Mouse (Mus musculus): Measurements from ENCODE around the gene Tgfbi. TPM values are rescaled to one million over a fixed set of nuclear protein-coding genes. Genes with fewer than 3 reads are reported as not detected.
A peak's percentile ranks its signal among the peaks of the same experiment; 100 is the strongest.

Tgfbi gene
- polyA plus RNA-seq, 1 experiment from 2014 or later = 116 TPM

DNA sequence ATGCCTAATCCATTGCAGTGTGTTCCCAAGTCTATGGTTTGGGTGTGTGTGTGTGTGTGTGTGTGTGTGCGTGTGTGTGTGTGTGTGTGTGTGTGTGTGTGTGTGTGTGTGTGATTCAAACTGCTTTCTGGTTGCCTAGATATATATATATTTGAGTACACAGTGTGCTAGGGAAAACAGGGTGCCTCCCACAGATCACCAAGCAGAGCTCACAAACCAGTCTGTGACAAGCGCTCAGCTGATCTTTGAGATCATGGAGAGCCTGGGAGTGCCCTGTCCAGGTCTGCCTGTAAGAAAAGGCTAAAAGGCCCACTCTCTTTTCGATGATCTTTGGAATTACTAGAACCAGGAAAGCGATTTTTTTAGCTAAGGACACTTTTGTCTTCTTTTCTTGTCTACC, 34.2 kb upstream of the Tgfbi start:
- Histone ChIP-seq H3K9ac (ENCODE audit: low read depth, low read length) (no peak overlapping the region), H3K4me1 (replicated peaks; ENCODE audit: insufficient read depth, low read length) (no peaks in the 10 kb centered on the region), H3K4me3 (replicated peaks; ENCODE audit: low read depth, low read length) (no peak overlapping the region), H3K9me3 (replicated peaks; ENCODE audit: low read length) (no peaks in the 10 kb centered on the region), H3K4me2 (ENCODE audit: low read length) (no peak overlapping the region), H3K27ac (no peak overlapping the region), H3K36me3 (ENCODE audit: insufficient read depth, low read length) (no peaks in the 10 kb centered on the region), H3K27me3 (ENCODE audit: insufficient read depth, low read length) (no peaks in the 10 kb centered on the region)
- no peak for DNase-seq (ENCODE audit: low spot score)
- 82% methylated on average over 4 of the region's 4 CpGs for WGBS
- ATAC-seq (replicated peaks; ENCODE audit: low FRiP score, low read depth) = no peak
- TF ChIP-seq CTCF (IDR thresholded peaks at IDR 0.05; ENCODE audit: low read depth) = no peak

DNA sequence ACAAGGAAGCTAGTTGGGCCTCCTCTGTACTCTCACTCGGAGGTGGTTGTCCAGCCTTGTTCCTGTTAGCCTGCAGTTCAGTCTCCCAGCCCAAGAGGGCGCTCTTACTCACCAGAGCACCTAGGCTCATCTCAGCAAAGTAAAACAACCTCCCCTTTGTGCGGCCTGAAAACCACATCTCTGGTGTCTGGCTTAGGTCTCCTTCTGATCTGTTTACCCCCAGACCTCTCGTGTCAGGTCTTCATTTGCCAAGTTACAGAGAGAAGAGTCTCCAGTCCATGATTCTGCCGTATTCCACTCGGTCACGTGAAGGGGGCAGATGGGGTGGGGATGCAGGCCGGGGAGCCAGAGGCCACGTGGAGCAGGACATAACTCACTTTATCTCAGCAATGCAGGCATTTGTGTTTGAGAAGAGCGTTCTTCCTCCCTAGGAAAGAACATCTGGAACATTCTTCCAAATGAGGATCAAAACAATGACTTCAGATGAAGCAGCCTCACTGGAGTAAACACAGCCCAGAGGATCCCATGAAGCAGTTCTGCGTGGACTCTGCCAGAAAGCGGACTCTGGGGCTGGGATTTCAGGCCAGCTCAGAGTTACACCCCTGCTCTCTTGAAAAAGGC, 33.5 kb upstream of the Tgfbi start:
- Histone ChIP-seq H3K27me3 (ENCODE audit: insufficient read depth, low read length) (no peaks in the 10 kb centered on the region), H3K9ac (ENCODE audit: low read depth, low read length) (no peak overlapping the region), H3K9me3 (replicated peaks; ENCODE audit: low read length) (no peaks in the 10 kb centered on the region), H3K4me3 (replicated peaks; ENCODE audit: low read depth, low read length) (no peak overlapping the region), H3K4me1 (replicated peaks; ENCODE audit: insufficient read depth, low read length) (no peaks in the 10 kb centered on the region), H3K4me2 (ENCODE audit: low read length) (no peak overlapping the region), H3K27ac (peak overlapping the region; percentile 80), H3K36me3 (ENCODE audit: insufficient read depth, low read length) (no peaks in the 10 kb centered on the region)
- DNase-seq (ENCODE audit: low spot score) (peak; percentile 89), ATAC-seq (replicated peaks; ENCODE audit: low FRiP score, low read depth) (no peak; the same call in 1 of the 2 replicates)
- 37% methylated on average over 12 of the region's 12 CpGs for WGBS
- peak; percentile 89 for TF ChIP-seq CTCF (IDR thresholded peaks at IDR 0.05; ENCODE audit: low read depth)

DNA sequence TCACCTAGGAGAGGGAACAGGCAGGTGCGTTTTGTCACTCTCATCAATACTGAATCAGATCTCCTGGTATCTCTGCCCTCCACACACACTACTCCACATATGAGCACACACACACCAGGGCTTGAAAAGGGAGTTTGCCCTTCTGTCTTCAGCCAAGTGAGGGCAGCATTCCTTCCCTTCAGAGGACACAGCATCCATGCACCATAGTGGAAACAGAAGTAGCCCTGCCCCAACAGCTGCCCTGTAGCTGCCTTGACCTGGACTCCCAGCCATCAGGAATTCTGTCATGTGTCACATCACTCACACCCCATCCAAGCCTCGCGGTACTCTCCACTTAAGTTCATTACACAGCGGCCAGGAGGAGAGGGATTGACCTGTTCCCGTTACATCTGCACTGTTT, 31.2 kb upstream of the Tgfbi start:
- Histone ChIP-seq H3K27ac (no peak overlapping the region), H3K27me3 (ENCODE audit: insufficient read depth, low read length) (no peaks in the 10 kb centered on the region), H3K9ac (ENCODE audit: low read depth, low read length) (no peak overlapping the region), H3K36me3 (ENCODE audit: insufficient read depth, low read length) (no peaks in the 10 kb centered on the region), H3K4me3 (replicated peaks; ENCODE audit: low read depth, low read length) (no peak overlapping the region), H3K4me1 (replicated peaks; ENCODE audit: insufficient read depth, low read length) (peaks cover 9% of the 10 kb centered on the region), H3K9me3 (replicated peaks; ENCODE audit: low read length) (no peaks in the 10 kb centered on the region), H3K4me2 (ENCODE audit: low read length) (no peak overlapping the region)
- 67% methylated on average over 5 of the region's 5 CpGs for WGBS
- peak; percentile 48; the same call in 1 of the 2 replicates for TF ChIP-seq CTCF (IDR thresholded peaks at IDR 0.05; ENCODE audit: low read depth)
- ATAC-seq (replicated peaks; ENCODE audit: low FRiP score, low read depth) (no peak), DNase-seq (ENCODE audit: low spot score) (no peak)

DNA sequence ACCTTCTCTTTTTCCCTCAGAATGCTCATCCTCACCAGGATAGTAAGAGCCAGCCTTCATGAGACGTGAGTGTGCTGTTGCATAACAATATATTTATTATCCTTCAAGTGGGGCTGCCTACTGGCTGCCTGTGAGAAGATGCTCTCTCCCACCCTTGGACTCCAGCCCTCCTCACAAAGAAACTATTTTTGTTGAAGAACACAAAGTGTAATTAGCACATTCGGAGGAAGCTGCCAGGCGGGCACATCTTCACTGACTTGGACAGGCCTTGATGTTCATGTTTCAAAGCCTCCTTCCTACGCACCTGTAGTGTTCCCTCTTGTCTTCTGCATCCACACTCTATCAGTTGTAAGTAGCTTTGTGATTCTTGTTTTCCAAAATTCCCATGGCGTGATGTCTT, 28.9 kb upstream of the Tgfbi start:
- Histone ChIP-seq H3K27ac (no peak overlapping the region), H3K9me3 (replicated peaks; ENCODE audit: low read length) (no peaks in the 10 kb centered on the region), H3K36me3 (ENCODE audit: insufficient read depth, low read length) (no peaks in the 10 kb centered on the region), H3K4me2 (ENCODE audit: low read length) (no peak overlapping the region), H3K4me1 (replicated peaks; ENCODE audit: insufficient read depth, low read length) (peaks cover 9% of the 10 kb centered on the region), H3K4me3 (replicated peaks; ENCODE audit: low read depth, low read length) (no peak overlapping the region), H3K27me3 (ENCODE audit: insufficient read depth, low read length) (no peaks in the 10 kb centered on the region), H3K9ac (ENCODE audit: low read depth, low read length) (no peak overlapping the region)
- TF ChIP-seq CTCF (IDR thresholded peaks at IDR 0.05; ENCODE audit: low read depth) = no peak
- DNase-seq (ENCODE audit: low spot score) = no peak
- 72% methylated on average over 5 of the region's 5 CpGs for WGBS
- ATAC-seq (replicated peaks; ENCODE audit: low FRiP score, low read depth) = no peak

DNA sequence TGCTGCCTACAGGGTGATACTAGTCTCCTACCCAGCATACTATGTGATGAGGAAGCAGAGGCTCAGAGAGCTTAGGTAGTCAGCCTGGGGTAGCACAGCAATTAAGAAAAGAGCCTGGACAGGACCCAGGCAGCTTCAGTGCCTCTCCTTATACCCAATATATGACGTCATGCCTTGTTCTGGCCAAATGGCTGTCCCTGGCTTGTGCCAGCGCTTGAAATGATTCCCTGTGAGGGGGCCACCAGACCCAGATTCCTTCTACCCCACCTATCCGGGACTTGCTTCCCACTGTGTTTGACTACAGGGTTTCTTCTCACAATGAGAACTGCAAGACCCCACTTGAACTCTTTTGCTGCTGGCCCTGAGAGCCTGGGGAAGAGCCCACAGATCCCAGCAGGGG, 27.8 kb upstream of the Tgfbi start:
- Histone ChIP-seq H3K4me3 (replicated peaks; ENCODE audit: low read depth, low read length) (no peak overlapping the region), H3K27me3 (ENCODE audit: insufficient read depth, low read length) (no peaks in the 10 kb centered on the region), H3K9ac (ENCODE audit: low read depth, low read length) (no peak overlapping the region), H3K27ac (peak overlapping the region; percentile 44), H3K4me1 (replicated peaks; ENCODE audit: insufficient read depth, low read length) (peaks cover 9% of the 10 kb centered on the region), H3K9me3 (replicated peaks; ENCODE audit: low read length) (no peaks in the 10 kb centered on the region), H3K36me3 (ENCODE audit: insufficient read depth, low read length) (no peaks in the 10 kb centered on the region), H3K4me2 (ENCODE audit: low read length) (no peak overlapping the region)
- no peak for TF ChIP-seq CTCF (IDR thresholded peaks at IDR 0.05; ENCODE audit: low read depth)
- peak; percentile 49 for DNase-seq (ENCODE audit: low spot score)
- 21% methylated on average over 3 of the region's 3 CpGs for WGBS
- ATAC-seq (replicated peaks; ENCODE audit: low FRiP score, low read depth) = peak; percentile 5; the same call in 1 of the 2 replicates

- WGBS = 1% methylated on average over 6 of the region's 6 CpGs
- Histone ChIP-seq H3K27me3 (ENCODE audit: insufficient read depth, low read length) (no peaks in the 10 kb centered on the region), H3K9me3 (replicated peaks; ENCODE audit: low read length) (no peaks in the 10 kb centered on the region), H3K9ac (ENCODE audit: low read depth, low read length) (no peak overlapping the region), H3K27ac (peak overlapping the region; percentile 85), H3K4me1 (replicated peaks; ENCODE audit: insufficient read depth, low read length) (peaks cover 9% of the 10 kb centered on the region), H3K4me2 (ENCODE audit: low read length) (peak overlapping the region; percentile 24), H3K4me3 (replicated peaks; ENCODE audit: low read depth, low read length) (no peak overlapping the region), H3K36me3 (ENCODE audit: insufficient read depth, low read length) (no peaks in the 10 kb centered on the region)
- peak; percentile 96 for ATAC-seq (replicated peaks; ENCODE audit: low FRiP score, low read depth)
- no peak for TF ChIP-seq CTCF (IDR thresholded peaks at IDR 0.05; ENCODE audit: low read depth)
- peak; percentile 96 for DNase-seq (ENCODE audit: low spot score)
These were observed 27.3 kb upstream of the Tgfbi start for GRCm38 (mm10) chr13:56581961-56582434.
